Mouse (Mus musculus) heart, adult 2 months (tissue): ENCODE measurements around the gene Yif1a.

ENCODE experiments used
- EP300 ChIP-seq: fragments of 200-500 bp; IDR thresholded peaks from 2 replicates; pipeline ENCODE4 v1.6.1; 2011; ENCODE audit warnings: low read depth, low read length, control low read depth; ENCODE audit not compliant: insufficient read depth
- POLR2A ChIP-seq: fragments of 200-500 bp; IDR thresholded peaks from 2 replicates; pipeline ENCODE4 v1.6.1; 2011; ENCODE audit warnings: mild to moderate bottlenecking, low read depth, low read length, control low read depth; ENCODE audit not compliant: insufficient read depth

DNA sequence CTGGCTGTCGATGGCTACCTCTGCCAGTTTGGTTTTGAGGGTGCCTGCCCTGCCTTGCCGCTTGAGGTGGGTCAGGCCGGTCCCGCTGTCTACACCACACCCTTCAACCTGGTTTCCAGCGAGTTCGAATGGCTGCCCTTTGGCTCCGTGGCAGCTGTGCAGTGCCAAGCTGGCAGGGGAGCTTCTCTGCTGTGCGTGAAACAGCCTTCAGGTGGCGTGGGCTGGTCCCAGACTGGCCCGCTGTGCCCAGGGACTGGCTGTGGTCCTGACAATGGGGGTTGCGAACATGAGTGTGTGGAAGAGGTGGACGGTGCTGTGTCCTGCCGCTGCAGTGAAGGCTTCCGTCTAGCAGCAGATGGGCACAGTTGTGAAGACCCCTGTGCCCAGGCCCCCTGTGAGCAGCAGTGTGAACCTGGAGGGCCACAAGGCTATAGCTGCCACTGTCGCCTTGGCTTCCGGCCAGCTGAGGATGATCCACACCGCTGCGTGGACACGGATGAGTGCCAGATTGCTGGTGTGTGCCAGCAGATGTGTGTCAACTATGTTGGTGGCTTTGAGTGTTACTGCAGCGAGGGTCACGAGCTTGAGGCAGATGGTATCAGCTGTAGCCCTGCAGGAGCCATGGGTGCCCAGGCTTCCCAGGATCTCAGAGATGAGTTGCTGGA lies 19.6 kb upstream of the Yif1a start:
- TF ChIP-seq POLR2A = no peak
- no peak for TF ChIP-seq EP300
